Mouse (Mus musculus): Measurements from ENCODE around the gene Ces2a.
A peak's percentile ranks its signal among the peaks of the same experiment; 100 is the strongest.

The Ces2a gene

DNA sequence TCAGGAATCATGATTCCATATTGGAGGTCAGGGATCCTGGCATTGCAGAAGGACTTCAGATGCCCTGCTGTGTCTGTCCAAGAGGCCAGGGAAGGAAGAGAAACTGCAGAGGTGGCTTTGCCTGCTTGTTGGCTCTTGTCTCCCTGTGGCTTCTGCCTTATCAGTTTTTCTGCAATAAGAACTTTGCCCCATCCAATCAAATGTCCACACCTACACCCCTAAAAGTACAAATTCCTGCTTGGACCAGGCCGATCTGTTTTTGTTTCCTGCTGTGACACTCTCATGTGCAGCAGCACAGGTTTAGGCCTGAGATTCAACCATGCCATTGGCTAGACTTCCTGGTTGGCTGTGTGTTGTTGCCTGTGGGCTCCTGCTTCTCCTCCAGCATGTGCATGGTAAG lies at the start of gene Ces2a:
Gene Ces2a, plus strand, starts transcription at position 251 of the 400 bp plus-strand sequence.
- no peak for DNase-seq (ENCODE audit: low spot score in 2 of 2)

DNA sequence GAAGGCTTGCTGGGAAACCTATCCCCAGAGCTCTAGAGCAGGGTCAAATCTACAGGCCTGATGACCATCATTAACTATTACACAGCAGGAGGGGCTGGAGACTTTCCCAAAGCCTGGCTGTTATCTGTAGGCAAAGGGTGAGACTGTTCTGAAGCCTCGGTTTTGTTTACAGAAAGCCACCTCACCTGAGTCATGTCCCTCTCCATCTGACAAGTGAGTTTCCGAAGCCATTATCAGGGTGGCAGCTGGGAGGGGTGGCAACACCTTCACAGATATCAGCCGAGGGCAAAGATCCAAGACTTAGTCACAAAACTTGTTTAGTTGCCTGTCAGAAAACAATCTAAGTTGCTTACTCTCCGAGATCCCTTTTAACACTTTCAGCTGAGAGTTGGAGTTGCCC lies 45.4 kb upstream of the Ces2a start:
- no peak for DNase-seq (ENCODE audit: low spot score in 2 of 2)

DNA sequence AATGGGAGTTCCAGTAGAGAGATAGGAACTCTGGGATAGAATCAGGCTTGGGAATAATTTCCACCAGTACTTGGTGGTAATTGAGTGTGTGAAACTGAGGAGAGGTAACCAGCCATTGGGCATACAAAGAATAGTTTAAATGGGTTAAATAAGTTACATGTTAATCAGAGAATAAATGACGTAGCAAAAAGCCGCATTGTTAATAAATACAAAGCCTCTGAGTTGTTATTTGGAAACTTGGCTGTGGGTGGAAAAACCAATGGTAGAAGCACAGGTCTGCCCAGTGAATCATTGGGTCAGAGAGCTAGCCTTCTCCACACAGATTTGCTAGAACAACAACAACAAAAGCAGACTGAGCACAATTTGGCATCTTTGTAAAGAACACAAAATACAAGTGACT lies 35.2 kb upstream of the Ces2a start:
- DNase-seq (ENCODE audit: low spot score in 2 of 2), result no peak

DNA sequence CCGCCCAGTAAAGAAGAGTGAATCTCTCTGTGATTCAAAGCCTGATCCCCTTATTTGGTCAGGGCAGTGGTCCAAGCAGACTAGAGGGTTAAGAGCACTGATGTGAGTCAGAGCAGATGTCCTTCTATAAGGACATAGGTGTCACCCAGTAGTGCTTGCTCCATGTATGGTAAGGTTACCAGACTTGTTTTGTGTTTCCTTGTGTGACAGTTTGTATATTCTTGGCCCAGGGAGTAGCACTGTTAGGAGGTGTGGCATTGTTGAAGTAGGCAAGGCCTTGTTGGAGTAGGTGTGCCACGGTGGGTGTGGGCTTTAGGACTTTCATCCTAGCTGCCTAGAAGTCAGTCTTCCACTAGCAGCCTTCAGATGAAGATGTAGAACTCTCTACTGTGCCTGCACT lies 31.9 kb upstream of the Ces2a start:
- DNase-seq (ENCODE audit: low spot score in 2 of 2), result no peak

DNA sequence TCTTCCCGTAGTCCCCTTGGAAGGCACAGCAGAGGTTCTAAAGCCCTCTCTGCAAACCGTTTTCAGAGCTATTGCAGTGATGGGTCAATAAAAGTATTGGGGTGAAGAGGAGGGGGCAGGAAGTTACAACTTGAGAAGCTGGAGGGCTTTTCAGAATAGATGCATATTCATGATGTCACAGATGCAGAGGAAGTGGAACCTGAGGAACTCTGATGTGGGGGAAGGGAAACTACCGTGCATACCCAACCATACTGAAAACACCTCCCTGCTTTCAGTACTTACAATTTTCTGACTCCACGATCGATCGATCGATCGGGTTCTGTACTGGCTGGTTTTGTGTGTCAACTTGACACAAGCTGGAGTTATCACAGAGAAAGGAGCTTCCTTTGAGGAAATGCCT lies 12.6 kb upstream of the Ces2a start:
- no peak for DNase-seq (ENCODE audit: low spot score in 2 of 2)

DNA sequence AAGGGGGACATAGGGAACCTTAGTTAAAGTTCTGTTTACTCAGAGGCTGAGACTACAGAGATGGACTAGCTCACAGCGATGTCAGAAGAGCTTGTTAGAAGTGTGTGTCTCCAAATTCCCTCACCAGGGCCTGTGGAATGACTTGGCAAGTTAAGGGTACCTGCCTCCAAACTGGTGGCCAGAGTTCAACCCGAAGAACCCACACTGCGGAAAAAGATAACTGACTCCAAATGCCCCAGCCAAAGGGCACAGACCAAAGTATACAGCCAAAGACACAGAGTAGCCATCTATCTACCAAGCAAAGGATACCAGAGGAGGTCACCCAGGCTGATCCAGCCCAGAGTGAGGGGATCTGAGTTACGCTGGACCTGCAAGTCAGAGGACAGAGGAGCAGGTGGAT lies 2.4 kb upstream of the Ces2a start:
- no peak for DNase-seq (ENCODE audit: low spot score in 2 of 2)

DNA sequence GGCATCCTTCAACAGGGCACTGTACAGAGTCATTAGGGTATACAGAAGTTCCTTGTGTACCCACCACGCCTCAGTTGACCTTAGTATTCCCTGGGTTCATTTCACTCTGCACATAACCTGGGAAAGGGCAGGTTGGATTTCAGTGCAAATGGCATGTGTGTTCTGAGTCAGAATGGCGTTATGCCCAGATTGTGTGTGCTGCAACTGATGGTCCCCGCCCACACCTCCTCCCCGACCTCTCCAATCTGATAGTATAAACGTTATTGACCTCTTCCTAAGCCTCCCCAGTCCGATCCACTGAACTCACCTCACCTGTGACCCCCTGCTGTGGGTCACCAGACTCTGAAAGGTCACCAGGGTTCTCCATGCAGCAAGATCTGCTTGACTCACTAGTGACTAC lies 1.8 kb upstream of the Ces2a start:
- DNase-seq (ENCODE audit: low spot score in 2 of 2), result no peak

DNA sequence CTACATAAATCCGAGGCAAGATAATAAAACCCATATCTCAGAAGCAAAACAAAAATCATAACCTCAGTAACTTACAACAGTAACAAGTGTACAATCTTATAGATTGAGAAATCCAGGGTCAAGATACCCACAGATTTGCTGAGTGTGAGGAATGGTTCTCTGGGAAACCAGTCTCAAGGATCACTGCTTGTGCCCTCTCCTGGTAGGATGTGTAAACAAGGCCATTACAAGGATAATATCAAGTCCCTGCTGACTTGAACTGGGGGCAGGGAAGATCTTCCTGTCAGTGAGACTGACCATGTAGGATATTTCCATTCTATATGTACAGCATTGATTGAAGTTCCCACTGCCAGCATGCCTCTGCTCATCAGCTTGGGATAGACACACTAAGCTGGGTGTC lies 8.2 kb downstream of the Ces2a start:
- DNase-seq (ENCODE audit: low spot score in 2 of 2), result no peak

DNA sequence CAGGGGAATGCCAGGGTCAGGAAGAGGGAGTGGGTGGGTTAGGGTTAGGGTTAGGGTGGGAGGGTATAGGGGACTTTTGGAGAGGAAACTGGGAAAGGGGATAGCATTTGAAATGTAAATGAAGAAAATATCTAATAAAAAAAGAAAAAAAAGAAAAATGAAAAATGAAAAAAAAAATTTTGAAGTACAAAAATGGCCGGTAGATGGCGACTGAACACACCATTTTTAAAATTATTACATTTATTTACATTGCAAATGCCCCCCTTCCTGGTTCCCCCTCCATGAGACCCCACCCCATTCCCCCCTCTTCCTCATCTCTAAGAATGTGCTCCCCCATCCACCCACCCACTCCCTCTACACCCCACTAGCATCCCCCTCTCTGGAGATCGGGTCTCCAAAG lies 9.6 kb downstream of the Ces2a start:
- no peak for DNase-seq (ENCODE audit: low spot score in 2 of 2)

DNA sequence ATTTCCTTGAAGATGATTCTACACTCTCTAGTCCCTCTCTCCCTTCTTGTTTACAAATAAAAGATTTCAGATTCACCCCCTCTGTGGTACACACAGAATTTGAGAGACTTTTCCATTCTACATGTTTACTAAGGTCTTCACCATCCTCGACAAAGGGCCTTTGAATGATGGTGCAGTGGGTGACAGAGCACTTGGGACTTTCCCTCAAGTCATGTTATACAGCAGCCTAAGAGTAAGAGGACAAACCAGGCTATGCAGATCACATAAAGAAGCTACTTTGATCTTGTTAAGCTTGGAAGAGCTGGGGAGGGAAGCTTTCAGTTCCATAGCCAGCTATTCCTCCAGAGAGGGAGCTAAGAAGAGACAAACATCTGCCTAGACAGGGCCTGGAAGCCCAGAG lies 19.0 kb downstream of the Ces2a start:
- no peak for DNase-seq (ENCODE audit: low spot score in 2 of 2)

DNA sequence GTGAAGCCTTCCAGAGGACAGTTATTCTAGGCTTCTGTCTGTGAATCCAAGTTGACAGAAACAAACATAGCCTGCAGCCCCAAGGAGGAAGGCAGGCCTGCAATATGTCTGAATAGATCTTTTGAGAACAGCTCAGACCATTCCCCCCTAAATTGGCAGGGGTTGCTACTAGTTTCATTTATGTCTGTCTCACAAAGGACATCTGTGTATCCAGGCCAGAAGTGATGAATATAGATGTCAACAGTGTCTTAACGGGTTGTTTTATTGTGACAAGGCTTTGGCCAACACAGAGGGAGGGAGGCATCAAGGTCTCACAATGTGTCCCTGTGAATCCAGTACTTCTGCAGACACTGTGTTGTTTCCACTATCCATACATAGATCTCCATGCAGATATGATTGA lies 23.8 kb downstream of the Ces2a start:
- no peak for DNase-seq (ENCODE audit: low spot score in 2 of 2)

DNA sequence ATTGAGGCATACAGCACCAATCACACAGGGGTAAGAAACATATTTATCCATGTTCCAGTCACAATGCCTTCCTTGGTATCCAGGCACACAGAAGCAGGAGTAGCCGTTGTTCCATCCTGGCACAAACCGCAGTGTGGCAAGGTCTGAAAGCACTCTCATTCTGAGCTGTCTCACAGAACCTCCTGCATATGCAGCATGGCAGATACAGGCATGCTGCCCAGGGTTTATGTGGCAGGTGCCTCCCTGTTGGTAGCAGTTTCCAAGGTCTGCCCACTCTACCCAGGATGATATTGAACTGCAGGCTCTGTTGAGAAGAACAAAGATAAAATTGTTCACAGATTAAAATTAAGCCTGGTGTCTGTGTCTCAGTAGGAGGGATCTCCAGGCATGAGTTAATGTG lies 24.4 kb downstream of the Ces2a start:
- DNase-seq (ENCODE audit: low spot score in 2 of 2), result peak in 1 of 2 experiments; percentile 6

DNA sequence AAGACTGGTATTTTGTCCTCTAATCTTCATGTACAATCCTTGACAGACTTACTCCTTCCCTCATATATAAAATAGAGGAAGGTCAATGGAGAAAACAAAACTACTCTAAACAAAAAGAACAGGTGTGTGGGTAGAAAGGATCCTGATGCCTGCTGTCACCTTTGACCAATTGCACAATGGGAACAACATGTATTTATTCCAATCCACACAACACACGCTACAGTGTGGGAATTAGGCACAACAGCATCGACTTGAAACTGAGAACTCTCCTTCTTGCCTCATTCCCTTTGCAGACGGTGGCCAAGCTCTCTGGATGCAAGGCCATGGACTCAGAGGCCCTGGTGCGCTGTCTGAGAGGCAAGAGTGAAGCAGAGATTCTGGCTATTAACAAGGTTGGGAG lies 27.3 kb downstream of the Ces2a start:
- DNase-seq (ENCODE audit: low spot score in 2 of 2), result no peak

DNA sequence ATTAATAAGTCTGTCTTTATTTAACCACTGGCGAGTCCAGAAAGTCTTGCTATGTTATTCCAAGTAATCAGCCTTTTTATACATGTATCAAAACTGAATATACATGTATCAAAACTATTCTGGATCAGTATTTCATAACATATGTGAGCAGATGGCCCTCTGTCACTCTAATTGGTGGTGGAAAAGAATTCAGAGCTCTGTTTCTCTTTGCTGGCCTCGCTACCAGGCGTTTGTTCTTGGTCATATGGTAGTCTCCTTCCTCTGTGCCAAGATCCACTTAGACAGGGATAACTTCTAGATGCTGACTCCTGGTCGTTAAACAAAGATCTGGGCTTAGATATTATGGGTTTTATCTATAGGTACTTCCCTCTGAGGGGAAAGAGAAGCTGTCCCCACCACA lies 32.7 kb downstream of the Ces2a start:
- DNase-seq (ENCODE audit: low spot score in 2 of 2), result no peak

DNA sequence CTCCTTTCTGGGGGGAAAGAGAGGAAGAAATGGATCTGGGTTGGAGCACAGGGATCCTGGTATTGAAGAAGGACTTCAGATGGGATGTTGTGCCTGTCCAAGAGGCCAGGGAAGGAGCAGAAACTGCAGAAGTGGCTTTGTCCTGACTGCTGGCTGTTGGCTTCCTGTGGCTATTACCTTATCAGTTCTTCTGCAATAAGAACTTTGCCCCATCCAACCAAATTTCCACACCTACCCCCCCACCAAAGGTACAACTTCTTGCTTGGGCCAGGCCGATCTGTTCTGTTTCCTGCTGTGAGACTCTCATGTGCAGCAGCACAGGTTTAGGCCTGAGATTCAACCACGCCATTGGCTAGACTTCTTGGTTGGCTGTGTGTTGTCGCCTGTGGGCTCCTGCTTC lies 36.6 kb downstream of the Ces2a start:
- no peak for DNase-seq (ENCODE audit: low spot score in 2 of 2)

DNA sequence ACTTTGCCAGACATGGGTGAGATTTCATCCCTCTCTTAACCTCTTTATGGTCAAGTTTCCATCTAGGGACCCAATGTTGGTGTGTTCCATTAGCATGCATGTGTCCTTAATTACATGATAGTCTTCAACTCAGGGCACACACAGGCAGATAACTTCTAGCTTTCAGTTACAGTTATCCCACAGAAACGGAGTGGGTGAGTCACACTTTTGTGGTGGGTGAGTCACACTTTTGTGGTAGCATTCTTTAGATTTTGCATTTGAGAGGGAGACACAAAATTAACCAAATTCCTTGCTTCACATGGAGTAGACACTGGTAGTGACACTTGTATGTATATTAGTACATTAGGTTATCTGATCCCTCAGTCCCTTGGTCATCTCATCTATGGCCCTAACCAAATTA lies 53.2 kb downstream of the Ces2a start:
- DNase-seq (ENCODE audit: low spot score in 2 of 2), result peak in 1 of 2 experiments; percentile 21

DNA sequence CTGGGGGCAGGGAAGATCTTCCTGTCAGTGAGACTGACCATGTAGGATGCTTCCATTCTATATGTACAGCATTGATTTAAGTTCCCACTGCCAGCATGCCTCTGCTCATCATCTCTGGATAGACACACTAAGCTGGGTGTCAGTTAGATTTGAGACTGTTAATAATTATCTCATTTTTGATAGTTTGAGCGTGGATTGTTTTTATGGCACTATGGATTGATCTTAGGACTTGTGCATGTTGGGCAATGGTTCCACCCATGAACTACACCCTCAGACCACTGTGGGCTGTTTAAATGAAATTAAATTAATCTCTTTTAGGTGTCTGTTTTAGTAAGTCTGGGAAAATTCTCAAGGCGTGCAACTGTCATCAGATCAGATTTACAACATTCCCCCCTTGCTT lies 55.1 kb downstream of the Ces2a start:
- no peak for DNase-seq (ENCODE audit: low spot score in 2 of 2)

DNA sequence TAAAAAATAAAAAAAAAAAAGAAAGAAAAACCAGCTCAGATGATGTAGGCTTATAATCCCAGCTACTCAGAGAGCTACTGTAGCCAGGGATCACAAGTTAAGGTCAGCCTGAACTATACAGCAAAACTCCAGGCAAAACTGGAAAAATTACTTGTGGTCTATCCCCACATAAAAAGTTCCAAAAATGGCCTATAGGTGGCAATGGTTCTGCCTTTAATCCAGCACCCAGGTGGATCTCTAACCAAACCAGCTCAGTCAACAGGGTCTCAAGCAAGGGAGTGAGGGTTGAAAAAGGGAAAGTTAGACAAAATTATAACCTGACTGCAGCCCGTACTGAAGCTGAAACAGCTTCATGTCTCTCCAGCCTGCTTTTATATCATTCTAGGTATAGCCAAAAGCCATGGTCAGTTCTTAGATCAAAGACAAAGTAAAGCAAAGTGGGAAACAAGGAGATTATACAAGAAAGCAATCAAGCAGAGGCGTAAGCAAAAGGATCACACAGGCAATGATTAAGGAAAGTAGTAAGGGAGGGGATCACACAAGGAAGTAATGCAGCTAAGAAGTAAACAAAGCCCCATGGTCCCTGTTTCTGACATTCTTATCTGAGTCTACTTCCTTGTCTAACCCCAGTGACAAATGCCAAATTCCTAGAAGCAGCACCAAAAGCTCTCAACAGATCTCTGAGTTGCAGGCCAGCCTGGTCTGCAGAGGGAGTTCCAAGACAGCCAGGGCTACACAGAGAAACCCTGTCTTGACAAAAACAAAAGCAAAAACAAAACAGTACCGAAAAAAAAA lies 56.3 kb downstream of the Ces2a start:
- DNase-seq (ENCODE audit: low spot score in 2 of 2), result no peak
